Mouse (Mus musculus): ENCODE results near the gene Cdc42ep2.

Cdc42ep2 gene

DNA sequence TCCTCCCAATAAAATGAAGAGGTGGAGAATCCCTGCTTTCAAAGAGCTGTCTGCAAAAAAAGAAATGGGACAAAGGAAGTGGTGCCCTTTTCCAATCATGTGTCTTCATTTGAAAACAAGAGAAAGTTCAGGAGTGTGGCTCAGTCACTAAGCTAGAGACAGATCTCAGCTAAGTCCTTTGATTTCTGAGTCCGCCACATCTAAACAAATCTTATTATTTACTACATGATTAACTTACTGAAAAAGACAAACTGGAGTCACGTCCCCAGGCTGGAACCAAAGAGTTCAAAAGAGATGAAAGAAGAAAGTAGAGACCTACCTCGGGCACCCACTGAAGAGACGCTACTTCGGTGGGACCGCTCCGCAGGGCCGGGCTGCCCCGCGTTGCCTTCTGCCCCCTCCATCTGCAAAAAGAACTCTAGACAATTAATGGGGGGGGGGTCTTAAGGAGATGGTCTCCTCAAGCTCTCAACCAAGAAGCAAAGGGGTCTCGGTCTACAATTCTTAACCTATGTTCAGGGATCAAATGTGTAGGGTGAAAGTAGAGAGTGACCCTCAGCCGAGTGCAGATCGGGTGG is 50.1 kb downstream of the Cdc42ep2 start:
- no peak for DNase-seq (ENCODE audit: low spot score in 2 of 2)

- peak; percentile 27 to 44 for DNase-seq (ENCODE audit: low spot score in 2 of 2)
Measured at GRCm38 (mm10) chr19:5872931-5873556, 51.6 kb downstream of the Cdc42ep2 start.

GRCm38 (mm10) chr19:5872528-5872927 is 52.1 kb downstream of the Cdc42ep2 start:
- peak; percentile 38 to 57 for DNase-seq (ENCODE audit: low spot score in 2 of 2)

- DNase-seq (ENCODE audit: low spot score in 2 of 2), result no peak
Measured at GRCm38 (mm10) chr19:5871683-5872082, 52.9 kb downstream of the Cdc42ep2 start.

- no peak for DNase-seq (ENCODE audit: low spot score in 2 of 2)
Measured at GRCm38 (mm10) chr19:5871273-5871672, 53.3 kb downstream of the Cdc42ep2 start.

- no peak for DNase-seq (ENCODE audit: low spot score in 2 of 2)
Measured at GRCm38 (mm10) chr19:5868096-5868495, 56.5 kb downstream of the Cdc42ep2 start.

All from natural killer cell, adult 2 months (primary cell).